Mouse (Mus musculus): ENCODE data around the gene Vmn2r59. TPM values are rescaled to one million over a fixed set of nuclear protein-coding genes. Genes with fewer than 3 reads are reported as not detected.
"Not testable (repeated sequence)": the region's sequence is repeated elsewhere in the genome, so short reads cannot be mapped to it uniquely, and the experiment has no call there.

Gene Vmn2r59
- not detected in 2 replicates for polyA plus RNA-seq (2012; rRNA removed)

- no peak for TF ChIP-seq CTCF (IDR thresholded peaks at IDR 0.05; ENCODE audit: borderline replicate concordance, extremely low read depth, insufficient read depth, insufficient read length)
- TF ChIP-seq POLR2A (IDR thresholded peaks at IDR 0.05; ENCODE audit: borderline replicate concordance, extremely low read depth, insufficient read depth, insufficient read length, poor library complexity, severe bottlenecking) = no peak
- no peak for DNase-seq (ENCODE audit: low read depth)
These were observed at the start of gene Vmn2r59 for GRCm38 (mm10) chr7:42058923-42059322. Gene Vmn2r59 (minus strand): TSS chr7:42059023.

- TF ChIP-seq CTCF (IDR thresholded peaks at IDR 0.05; ENCODE audit: borderline replicate concordance, extremely low read depth, insufficient read depth, insufficient read length) (no peak), POLR2A (IDR thresholded peaks at IDR 0.05; ENCODE audit: borderline replicate concordance, extremely low read depth, insufficient read depth, insufficient read length, poor library complexity, severe bottlenecking) (no peak)
- DNase-seq (ENCODE audit: low read depth) = no peak
These were observed 48.6 kb upstream of the Vmn2r59 start, which contains the start of gene Vmn2r60 for GRCm38 (mm10) chr7:42107470-42107869. Gene Vmn2r60 (plus strand): TSS chr7:42107770.

GRCm38 (mm10) chr7:42107061-42107460 is 48.2 kb upstream of the Vmn2r59 start:
- DNase-seq (ENCODE audit: low read depth) = not testable (repeated sequence)

Other genes with a start within 250 kb of the Vmn2r59 start
- not detected in 2 replicates for gene Vmn2r58, start 186.3 kb downstream of the Vmn2r59 start, polyA plus RNA-seq (2012; rRNA removed)
- gene Vmn2r60, start 48.7 kb upstream of the Vmn2r59 start, polyA plus RNA-seq (2012; rRNA removed) = not detected in 2 replicates
- gene Vmn2r61, start 201.0 kb upstream of the Vmn2r59 start, polyA plus RNA-seq (2012; rRNA removed) = not detected in 2 replicates

Measured in brain, embryonic 14.5 days (tissue).